Mouse (Mus musculus) forebrain, embryonic 15.5 days (tissue): ENCODE results near the gene Ankrd60. TPM values are rescaled to one million over a fixed set of nuclear protein-coding genes. Genes with fewer than 3 reads are reported as not detected.
A peak's percentile ranks its signal among the peaks of the same experiment; 100 is the strongest.

ENCODE experiments used
- ATAC-seq: fragments of 200-750 bp; cut with Nextera tagmentation; replicated peaks from 2 replicates; pipeline ENCODE4 v1.8.0; 2017; ENCODE audit warnings: mild to moderate bottlenecking, moderate TSS enrichment, moderate library complexity
- H3K27ac ChIP-seq: fragments of 300-500 bp; sonication (generic); replicated peaks from 2 replicates; pipeline ENCODE4 v1.5.1; 2015; ENCODE audit warnings: mild to moderate bottlenecking, inconsistent platforms
- H3K27me3 ChIP-seq: fragments of 300-500 bp; sonication (generic); 2 replicates; pipeline ENCODE4 v1.6.1; 2015; ENCODE audit warnings: inconsistent platforms
- H3K36me3 ChIP-seq: fragments of 300-500 bp; sonication (generic); 2 replicates; pipeline ENCODE4 v1.6.1; 2015; ENCODE audit warnings: mild to moderate bottlenecking, inconsistent platforms
- H3K4me1 ChIP-seq: fragments of 300-500 bp; sonication (generic); 2 replicates; pipeline ENCODE4 v1.6.1; 2015; ENCODE audit warnings: inconsistent platforms
- H3K4me2 ChIP-seq: fragments of 300-500 bp; sonication (generic); replicated peaks from 2 replicates; pipeline ENCODE4 v1.6.1; 2015; ENCODE audit warnings: mild to moderate bottlenecking, inconsistent platforms
- H3K4me3 ChIP-seq: fragments of 300-500 bp; sonication (generic); 2 replicates; pipeline ENCODE4 v1.5.1; 2015; ENCODE audit warnings: mild to moderate bottlenecking, inconsistent platforms
- H3K9ac ChIP-seq: fragments of 300-500 bp; sonication (generic); replicated peaks from 2 replicates; pipeline ENCODE4 v1.6.1; 2015; ENCODE audit warnings: mild to moderate bottlenecking, inconsistent platforms
- H3K9me3 ChIP-seq: fragments of 300-500 bp; sonication (generic); 2 replicates; pipeline ENCODE4 v1.6.1; 2016; ENCODE audit warnings: inconsistent platforms
- WGBS: fragments of 180-500 bp; shearing (Covaris S2); methylation state at CpG from one replicate; pipeline ENCODE4 v1.1.7; 2015; ENCODE audit warnings: mixed read lengths; 5-methylcytosine and 5-hydroxymethylcytosine counted together
- polyA plus RNA-seq: library from polyadenylated mRNA; unstranded; fragments of >200 nt; fragmentation: Nextera tagmentation; extraction: Ambion mirVana; gene quantifications from 2 replicates; pipeline ENCODE4 v1.2.1, GENCODE M21; 2015

The Ankrd60 gene
- polyA plus RNA-seq, 1 experiment from 2014 or later, result not detected

DNA sequence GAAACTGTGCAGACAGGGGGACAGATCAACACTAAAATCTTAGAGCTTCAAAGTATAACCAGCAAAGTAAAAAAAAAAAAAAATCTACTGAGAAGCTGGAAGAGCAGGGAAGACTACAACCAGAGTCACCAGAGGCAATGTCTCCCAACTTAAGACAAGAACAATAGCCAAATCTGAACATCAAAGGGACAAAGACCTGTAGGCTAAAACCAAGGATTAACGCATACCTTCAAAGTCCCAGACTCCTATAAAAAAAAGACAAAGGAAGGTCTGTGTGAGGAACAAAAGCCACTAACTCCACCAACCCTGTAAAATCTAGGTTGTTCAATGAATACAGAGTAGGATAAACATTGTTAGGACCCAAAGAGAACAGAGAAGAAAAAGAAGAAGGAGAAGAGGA, 23.7 kb upstream of the Ankrd60 start:
- 78% methylated on average over 1 of the region's 1 CpGs for WGBS
- H3K27me3 ChIP-seq, result no peaks in the 10 kb centered on the region
- no peak overlapping the region for H3K27ac ChIP-seq
- H3K4me2 ChIP-seq, result no peak overlapping the region
- no peak for ATAC-seq
- peaks cover 15% of the 10 kb centered on the region for H3K4me1 ChIP-seq
- H3K9me3 ChIP-seq, result no peaks in the 10 kb centered on the region
- H3K36me3 ChIP-seq, result no peaks in the 10 kb centered on the region
- no peak overlapping the region for H3K4me3 ChIP-seq
- no peak overlapping the region for H3K9ac ChIP-seq

DNA sequence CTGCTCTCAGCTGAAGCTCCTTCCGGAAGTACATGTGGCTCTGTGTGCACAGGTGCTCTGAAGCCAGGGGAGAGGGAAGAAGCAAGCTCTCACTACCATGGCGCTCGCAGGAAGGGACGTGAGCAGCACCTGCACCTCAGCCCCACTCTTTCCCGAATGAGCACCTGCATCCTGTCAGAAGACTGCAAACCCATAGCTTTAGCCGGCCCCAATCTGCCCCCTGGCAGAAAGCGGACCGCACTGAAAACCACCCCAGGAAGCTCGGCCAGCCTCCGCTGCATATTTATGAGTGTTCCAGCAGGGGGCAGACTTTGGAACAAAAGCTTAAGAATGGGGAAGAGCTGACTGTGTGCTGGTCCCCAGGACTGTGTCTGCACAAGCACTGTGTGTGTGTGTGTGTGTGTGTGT, 17.2 kb upstream of the Ankrd60 start:
- 38% methylated on average over 10 of the region's 10 CpGs for WGBS
- ATAC-seq, result no peak

DNA sequence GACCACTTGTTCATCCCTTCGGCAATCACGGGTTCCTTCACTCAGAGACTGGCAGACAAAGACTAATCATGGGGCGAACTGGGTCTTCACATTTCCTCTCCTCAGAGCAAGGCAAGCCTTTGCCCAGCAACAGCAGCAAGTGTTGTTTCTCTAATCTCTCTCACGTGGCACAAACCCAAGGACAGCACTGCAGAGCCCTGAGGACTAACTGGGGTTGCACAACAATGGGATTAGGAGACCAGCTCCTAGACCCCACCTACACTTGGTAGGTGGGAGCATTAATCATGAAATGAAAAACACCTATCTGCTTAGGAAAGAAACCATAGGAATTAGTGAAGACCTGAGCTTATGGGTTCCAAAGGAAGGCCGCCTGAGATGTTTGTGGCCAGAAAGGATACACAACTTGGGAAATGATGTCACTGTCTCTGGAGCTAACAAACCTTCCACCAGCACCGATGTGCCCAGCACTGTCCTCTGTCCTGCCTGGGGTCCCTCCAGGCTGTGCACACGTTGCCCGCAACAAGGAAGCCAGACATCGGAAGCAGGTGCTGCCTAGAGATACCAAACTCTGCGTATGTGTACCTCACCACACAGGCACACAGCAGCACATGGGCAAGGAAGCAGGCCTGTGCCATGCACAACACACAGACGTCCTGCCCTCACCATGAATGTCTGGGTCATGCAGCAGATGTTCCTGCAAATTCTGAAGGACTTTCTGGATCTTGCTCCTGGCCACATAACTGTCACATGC, 16.3 kb upstream of the Ankrd60 start:
- Histone ChIP-seq H3K27me3 (no peaks in the 10 kb centered on the region), H3K4me1 (no peaks in the 10 kb centered on the region), H3K9ac (no peak overlapping the region), H3K36me3 (no peaks in the 10 kb centered on the region), H3K4me2 (no peak overlapping the region), H3K27ac (no peak overlapping the region), H3K9me3 (no peaks in the 10 kb centered on the region), H3K4me3 (no peak overlapping the region)
- 56% methylated on average over 11 of the region's 11 CpGs for WGBS
- no peak for ATAC-seq

More for the DNA sequence above, 17.2 kb upstream of the Ankrd60 start:
- H3K4me2 ChIP-seq, result no peak overlapping the region
- H3K4me1 ChIP-seq, result no peaks in the 10 kb centered on the region
- H3K4me3 ChIP-seq, result no peak overlapping the region
- no peaks in the 10 kb centered on the region for H3K36me3 ChIP-seq
- no peak overlapping the region for H3K27ac ChIP-seq
- no peaks in the 10 kb centered on the region for H3K9me3 ChIP-seq
- no peaks in the 10 kb centered on the region for H3K27me3 ChIP-seq
- no peak overlapping the region for H3K9ac ChIP-seq

DNA sequence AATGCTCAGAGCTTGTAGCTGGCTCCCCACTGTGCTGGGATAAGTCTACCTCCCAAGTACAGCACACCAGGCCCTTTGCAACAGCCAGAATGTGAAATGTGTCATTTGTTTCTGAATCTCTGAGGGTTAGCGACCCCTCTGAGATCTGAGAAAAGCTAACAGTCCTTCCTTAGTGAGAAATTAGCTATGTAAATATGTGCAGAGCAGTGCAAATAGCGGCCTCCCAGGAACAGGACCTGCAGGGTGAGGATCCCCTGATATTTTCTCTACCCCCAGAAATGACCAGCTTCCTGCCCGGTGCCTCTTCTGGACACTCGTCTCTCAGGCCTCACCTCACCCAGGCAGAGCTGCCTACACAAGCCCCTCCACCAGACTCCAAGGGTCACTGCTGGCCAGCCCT, 15.7 kb upstream of the Ankrd60 start:
- WGBS, result 51% methylated on average over 4 of the region's 4 CpGs
- Histone ChIP-seq H3K4me1 (no peaks in the 10 kb centered on the region), H3K9ac (no peak overlapping the region), H3K27ac (no peak overlapping the region), H3K4me3 (no peak overlapping the region), H3K36me3 (no peaks in the 10 kb centered on the region), H3K27me3 (no peaks in the 10 kb centered on the region), H3K9me3 (no peaks in the 10 kb centered on the region), H3K4me2 (no peak overlapping the region)
- no peak for ATAC-seq

DNA sequence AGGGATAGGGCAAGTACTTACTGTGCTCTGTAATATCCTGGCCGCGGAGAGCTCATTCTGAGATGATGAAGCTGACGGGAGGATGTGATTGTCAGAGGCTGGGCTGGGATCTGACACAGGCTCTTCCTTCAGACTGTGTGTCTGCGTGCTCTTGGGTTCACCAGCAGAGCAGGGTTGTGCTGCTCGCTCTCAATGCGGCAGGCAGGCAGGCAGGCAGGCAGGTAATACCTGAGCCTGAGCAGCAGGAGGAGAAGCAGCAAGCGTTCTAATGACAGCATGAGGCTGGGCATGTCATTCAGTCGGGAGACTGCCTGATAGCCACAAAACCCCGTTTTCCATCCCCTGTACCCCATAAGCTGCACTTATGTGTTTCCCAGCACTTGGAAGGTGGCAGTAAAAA, 14.6 kb upstream of the Ankrd60 start:
- 57% methylated on average over 9 of the region's 9 CpGs for WGBS
- ATAC-seq, result no peak
- Histone ChIP-seq H3K9ac (no peak overlapping the region), H3K9me3 (no peaks in the 10 kb centered on the region), H3K27me3 (no peaks in the 10 kb centered on the region), H3K36me3 (no peaks in the 10 kb centered on the region), H3K4me1 (no peaks in the 10 kb centered on the region), H3K4me3 (no peak overlapping the region), H3K27ac (no peak overlapping the region), H3K4me2 (no peak overlapping the region)

DNA sequence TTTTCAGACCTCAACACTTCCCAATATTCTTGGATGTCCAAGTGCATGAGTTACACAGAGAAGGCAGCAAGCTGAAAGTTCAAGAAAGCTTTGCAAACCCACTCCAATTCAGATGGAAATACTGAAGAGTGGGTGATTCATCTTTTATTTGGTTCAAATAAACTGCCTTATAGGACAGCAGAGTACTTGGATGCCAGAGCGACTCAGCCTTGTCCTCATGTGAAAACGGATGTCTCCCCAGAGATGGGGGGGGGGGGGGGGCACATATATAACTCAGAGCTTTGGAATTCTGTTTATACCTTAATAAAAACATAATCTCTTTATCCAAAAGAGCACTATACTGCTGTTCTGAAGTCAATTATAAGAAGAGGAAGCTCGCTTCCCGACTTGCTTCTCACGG, 9.2 kb upstream of the Ankrd60 start:
- no peaks in the 10 kb centered on the region for H3K36me3 ChIP-seq
- H3K9me3 ChIP-seq, result no peaks in the 10 kb centered on the region
- H3K4me3 ChIP-seq, result no peak overlapping the region
- peaks cover 15% of the 10 kb centered on the region for H3K4me1 ChIP-seq
- no peak overlapping the region for H3K9ac ChIP-seq
- no peak overlapping the region for H3K4me2 ChIP-seq
- no peak for ATAC-seq
- WGBS, result 92% methylated on average over 5 of the region's 5 CpGs
- peaks cover 20% of the 10 kb centered on the region for H3K27me3 ChIP-seq
- H3K27ac ChIP-seq, result no peak overlapping the region

DNA sequence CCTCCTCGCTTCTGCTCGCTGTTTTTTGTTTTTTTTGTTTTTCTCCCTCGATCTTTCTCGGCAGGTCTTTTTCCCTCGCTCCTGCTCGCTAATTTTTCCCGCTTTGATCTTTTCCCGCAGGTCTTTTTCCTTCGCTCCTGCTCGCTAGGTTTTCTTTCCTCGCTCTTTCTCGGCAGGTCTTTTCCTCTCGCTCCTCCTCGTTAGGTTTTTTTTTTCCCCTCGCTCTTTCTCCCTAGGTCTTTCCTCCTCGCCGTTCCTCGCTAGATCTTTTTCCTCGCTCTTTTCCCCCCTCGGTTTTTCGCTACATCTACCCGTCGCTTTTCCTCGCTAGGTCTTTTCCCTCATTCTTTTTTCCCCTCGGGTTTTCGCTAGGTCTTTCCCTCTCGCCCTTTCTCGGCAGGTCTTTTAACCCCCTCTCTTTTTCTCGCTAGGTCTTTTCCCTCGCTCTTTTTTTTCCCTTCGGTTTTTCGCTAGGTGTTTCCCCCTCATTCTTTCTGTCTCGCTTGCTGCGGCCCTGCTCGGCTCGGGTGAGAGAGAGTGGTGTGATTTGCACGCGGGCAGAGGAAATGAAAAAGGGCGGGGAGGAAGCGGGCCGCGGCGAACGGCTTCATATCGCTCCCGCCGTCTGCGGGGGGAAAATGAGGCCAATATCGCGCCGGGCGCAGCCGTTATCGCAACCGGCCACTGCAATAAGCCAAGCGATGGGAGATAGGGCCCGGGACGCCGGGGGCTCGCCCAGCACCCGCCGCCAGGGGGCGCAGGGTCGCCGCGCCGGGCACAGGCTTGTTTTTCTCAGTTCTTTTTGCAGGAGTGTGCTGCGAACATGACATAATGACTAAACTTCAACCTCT, 8.2 kb upstream of the Ankrd60 start:
- Histone ChIP-seq H3K4me1 (peaks cover 15% of the 10 kb centered on the region), H3K27me3 (peaks cover 20% of the 10 kb centered on the region), H3K27ac (no peak overlapping the region), H3K36me3 (no peaks in the 10 kb centered on the region), H3K4me3 (peak overlapping the region; percentile 50), H3K4me2 (peak overlapping the region; percentile 89), H3K9me3 (no peaks in the 10 kb centered on the region), H3K9ac (peak overlapping the region; percentile 40)
- ATAC-seq, result peak; percentile 34; the same call in 1 of the 2 replicates
- WGBS, result 1% methylated on average over 68 of the region's 68 CpGs

DNA sequence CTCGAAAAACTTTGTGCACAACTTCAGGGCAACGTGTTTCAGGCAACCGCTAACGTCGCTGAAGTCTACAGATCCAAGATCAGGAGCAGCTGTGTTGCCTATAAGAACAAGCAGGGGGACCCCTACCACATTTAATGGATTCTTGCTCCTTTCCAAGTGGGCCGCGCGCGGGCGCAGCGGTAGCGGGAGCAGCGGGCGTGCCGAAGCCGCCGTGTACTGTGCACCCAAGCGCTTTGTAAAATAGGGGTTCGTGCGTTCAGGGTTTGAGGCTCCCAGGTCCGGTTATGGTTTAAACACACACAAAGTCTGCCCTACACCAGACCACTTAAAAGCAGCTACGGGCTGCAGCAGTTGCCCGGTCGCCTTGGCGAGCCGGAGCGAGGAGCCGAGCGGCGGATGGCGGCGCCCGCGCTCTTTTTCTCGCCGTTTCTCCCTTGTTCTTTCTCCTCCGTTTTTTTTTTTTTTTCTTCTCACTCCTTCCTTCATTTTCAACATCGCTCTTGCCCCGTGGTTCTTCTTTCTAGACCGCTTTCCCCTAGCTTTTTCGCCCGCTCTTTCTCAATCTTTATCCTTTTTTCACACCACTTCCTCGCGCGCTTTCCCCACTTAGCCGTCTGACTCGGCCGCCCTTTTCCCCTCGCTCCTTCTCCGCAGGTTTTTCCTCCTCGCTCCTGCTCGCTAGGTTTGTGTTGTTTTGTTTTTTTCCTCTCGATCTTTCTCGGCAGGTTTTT, 7.4 kb upstream of the Ankrd60 start:
- Histone ChIP-seq H3K4me1 (peaks cover 15% of the 10 kb centered on the region), H3K4me2 (peak overlapping the region; percentile 89), H3K9me3 (no peaks in the 10 kb centered on the region), H3K27me3 (peaks cover 25% of the 10 kb centered on the region), H3K9ac (peak overlapping the region; percentile 40), H3K27ac (no peak overlapping the region), H3K36me3 (no peaks in the 10 kb centered on the region), H3K4me3 (peak overlapping the region; percentile 50)
- peak; percentile 94 for ATAC-seq
- WGBS, result under 1% methylated on average over 54 of the region's 54 CpGs

DNA sequence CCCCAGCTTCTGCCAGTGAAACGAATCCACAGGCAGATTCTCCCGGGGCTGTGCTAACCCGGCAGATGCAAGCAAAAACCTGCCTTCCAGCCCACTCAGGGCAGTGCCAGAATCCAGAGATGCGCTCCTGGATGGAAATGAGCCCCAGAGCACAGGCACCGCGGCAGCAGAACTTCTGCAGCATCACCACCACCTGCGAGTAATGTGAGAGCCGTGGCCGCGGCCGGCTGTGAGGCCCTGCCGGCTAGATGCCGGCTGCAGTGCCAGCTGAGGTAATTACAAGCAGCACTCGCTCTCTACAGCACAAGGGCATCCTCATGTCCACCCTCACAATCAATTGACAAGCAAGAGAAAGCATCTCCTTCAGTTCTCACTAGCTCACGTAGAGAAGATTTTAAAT, 6.2 kb upstream of the Ankrd60 start:
- Histone ChIP-seq H3K9ac (no peak overlapping the region), H3K27ac (no peak overlapping the region), H3K9me3 (no peaks in the 10 kb centered on the region), H3K27me3 (peaks cover 28% of the 10 kb centered on the region), H3K4me2 (no peak overlapping the region), H3K4me3 (no peak overlapping the region), H3K36me3 (no peaks in the 10 kb centered on the region), H3K4me1 (peaks cover 15% of the 10 kb centered on the region)
- WGBS, result 41% methylated on average over 15 of the region's 15 CpGs
- no peak for ATAC-seq

DNA sequence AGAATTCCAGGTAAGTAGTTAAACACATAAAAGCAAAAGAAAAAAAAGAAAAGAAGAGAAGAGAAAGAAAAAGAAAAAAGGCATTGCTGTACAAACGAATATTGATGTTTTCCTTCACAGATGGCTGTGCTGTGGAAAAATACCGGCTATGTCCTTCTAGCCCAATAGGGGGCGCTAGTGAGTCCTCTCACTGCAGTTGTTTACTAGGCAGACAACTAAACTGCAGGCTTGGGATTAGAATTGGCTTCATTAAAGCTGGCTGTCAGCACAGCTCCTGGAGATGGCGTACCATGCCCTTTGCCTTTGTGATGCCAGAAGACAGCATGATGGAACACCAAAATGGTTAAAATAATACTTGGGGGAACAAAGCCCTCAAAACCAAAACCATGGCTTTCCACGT, 5.3 kb upstream of the Ankrd60 start:
- H3K27ac ChIP-seq, result no peak overlapping the region
- H3K27me3 ChIP-seq, result peaks cover 30% of the 10 kb centered on the region
- no peak for ATAC-seq

DNA sequence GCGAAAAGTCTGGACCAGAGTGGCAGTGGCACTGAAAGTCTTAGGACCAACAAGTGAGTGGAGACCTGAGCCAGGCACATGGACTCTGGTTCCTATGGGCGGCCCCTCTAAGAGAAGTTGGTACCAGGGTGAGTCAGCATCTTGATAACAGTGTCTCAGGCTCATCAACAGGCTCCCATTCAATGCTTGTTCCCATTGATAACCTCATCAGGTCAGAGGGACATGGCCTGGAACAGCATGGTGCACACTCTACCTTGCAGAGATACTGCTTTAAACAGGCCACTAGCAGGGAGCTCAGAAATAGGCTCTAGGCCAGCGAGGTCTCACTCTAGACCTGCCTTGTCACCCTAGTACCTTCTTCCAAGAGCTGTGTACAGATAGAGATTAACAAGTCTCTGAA, 4.7 kb upstream of the Ankrd60 start:
- no peak for ATAC-seq
- no peak overlapping the region for H3K9ac ChIP-seq
- H3K4me1 ChIP-seq, result peaks cover 21% of the 10 kb centered on the region
- H3K4me2 ChIP-seq, result no peak overlapping the region
- no peaks in the 10 kb centered on the region for H3K9me3 ChIP-seq
- peaks cover 30% of the 10 kb centered on the region for H3K27me3 ChIP-seq
- no peaks in the 10 kb centered on the region for H3K36me3 ChIP-seq
- 91% methylated on average over 3 of the region's 3 CpGs for WGBS
- no peak overlapping the region for H3K27ac ChIP-seq
- no peak overlapping the region for H3K4me3 ChIP-seq

More for the DNA sequence above, 5.3 kb upstream of the Ankrd60 start:
- H3K4me2 ChIP-seq, result no peak overlapping the region
- H3K9ac ChIP-seq, result no peak overlapping the region
- H3K4me3 ChIP-seq, result no peak overlapping the region
- no peaks in the 10 kb centered on the region for H3K9me3 ChIP-seq
- H3K4me1 ChIP-seq, result peaks cover 16% of the 10 kb centered on the region
- no peaks in the 10 kb centered on the region for H3K36me3 ChIP-seq
- WGBS, result 38% methylated on average over 5 of the region's 5 CpGs

DNA sequence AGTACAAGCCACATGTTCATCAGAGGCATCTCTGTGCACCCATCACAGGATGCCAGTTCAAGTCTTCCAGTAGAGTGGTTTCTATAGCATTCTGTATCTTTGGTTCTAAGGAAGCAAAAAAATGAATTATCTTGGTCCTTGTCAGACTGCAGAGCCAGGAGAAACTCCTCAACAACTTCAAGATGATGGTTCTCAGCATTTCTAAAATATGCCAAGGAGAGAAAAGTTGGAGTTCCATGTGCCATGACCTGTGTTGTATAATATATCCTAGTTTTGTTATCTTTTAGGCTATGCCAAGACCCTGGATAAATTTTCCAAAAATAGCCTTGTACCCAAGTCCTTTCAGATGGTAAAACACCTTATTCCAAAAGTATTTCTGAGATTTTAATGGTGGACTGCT, 2.9 kb upstream of the Ankrd60 start:
- no peaks in the 10 kb centered on the region for H3K9me3 ChIP-seq
- no peak overlapping the region for H3K27ac ChIP-seq
- H3K27me3 ChIP-seq, result peaks cover 37% of the 10 kb centered on the region
- peaks cover 17% of the 10 kb centered on the region for H3K4me1 ChIP-seq
- no peaks in the 10 kb centered on the region for H3K36me3 ChIP-seq
- H3K4me3 ChIP-seq, result no peak overlapping the region
- H3K4me2 ChIP-seq, result no peak overlapping the region
- no peak overlapping the region for H3K9ac ChIP-seq
- ATAC-seq, result no peak
